Mouse (Mus musculus): ENCODE results near the gene Ppp6r1. TPM values are rescaled to one million over a fixed set of nuclear protein-coding genes. Genes with fewer than 3 reads are reported as not detected.
A peak's percentile ranks its signal among the peaks of the same experiment; 100 is the strongest.

Gene Ppp6r1
- polyA plus RNA-seq, 1 experiment = 58.6 TPM

DNA sequence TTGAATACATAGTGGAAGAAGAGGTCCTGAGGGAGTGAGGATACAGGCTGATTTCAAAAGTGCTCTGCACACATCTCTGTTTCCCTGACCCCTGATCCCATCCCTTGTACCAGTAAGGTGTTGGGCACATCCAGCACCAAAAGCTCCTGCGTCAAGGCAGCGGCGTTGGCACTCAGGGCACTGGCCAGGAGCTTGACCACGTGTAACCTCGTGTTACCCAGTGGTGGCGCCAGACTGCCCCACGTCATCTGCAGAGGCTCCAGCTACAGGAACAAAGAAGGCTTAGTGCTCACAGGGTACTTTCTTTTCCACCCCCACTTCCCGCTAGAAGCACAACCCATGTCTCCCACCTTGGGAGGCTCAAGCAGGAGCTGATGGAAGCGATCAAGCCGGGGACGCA lies 17.7 kb downstream of the Ppp6r1 start:
- Histone ChIP-seq H3K9ac (ENCODE audit: low read depth, poor library complexity, severe bottlenecking) (no peak overlapping the region), H3K9me3 (replicated peaks; ENCODE audit: control insufficient read depth, insufficient read depth, low read length, poor library complexity, severe bottlenecking) (no peaks in the 10 kb centered on the region), H3K27ac (ENCODE audit: insufficient read depth, low read length) (no peak overlapping the region), H3K4me1 (ENCODE audit: control insufficient read depth, insufficient read depth, low read length) (no peaks in the 10 kb centered on the region), H3K36me3 (ENCODE audit: control insufficient read depth, insufficient read depth, low read length, poor library complexity, severe bottlenecking) (peaks cover 10% of the 10 kb centered on the region), H3K4me3 (ENCODE audit: low read depth, low read length) (no peak overlapping the region), H3K27me3 (ENCODE audit: control insufficient read depth, insufficient read depth, low read length, poor library complexity, severe bottlenecking) (no peaks in the 10 kb centered on the region)
- TF ChIP-seq EP300 (IDR thresholded peaks at IDR 0.05; ENCODE audit: insufficient read depth, low read depth, low read length) = no peak
- no peak for TF ChIP-seq POLR2A (IDR thresholded peaks at IDR 0.05; ENCODE audit: insufficient read depth, low read length)
- peak; percentile 27 for TF ChIP-seq CTCF (IDR thresholded peaks at IDR 0.05; ENCODE audit: low read depth, low read length)

DNA sequence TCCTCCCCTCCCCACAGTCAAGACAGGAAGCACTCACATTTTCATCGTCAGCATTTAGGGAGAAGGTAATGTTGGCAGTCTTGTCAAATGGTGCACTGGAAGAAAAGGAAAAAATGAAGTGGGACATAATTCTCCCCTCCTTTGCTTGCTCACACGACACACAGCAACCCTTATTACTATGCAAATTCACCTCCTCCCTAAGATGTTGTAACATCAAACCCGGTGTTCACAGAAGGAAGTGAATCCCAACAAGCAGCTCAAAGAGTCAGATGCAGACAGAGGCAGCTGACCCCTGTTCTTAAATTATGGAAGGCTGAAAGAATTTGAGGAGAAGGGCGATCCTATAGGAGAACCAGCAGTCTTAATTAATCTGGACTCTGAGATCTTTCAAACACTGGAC lies 22.6 kb downstream of the Ppp6r1 start:
- no peak for TF ChIP-seq EP300 (IDR thresholded peaks at IDR 0.05; ENCODE audit: insufficient read depth, low read depth, low read length)
- no peak for TF ChIP-seq CTCF (IDR thresholded peaks at IDR 0.05; ENCODE audit: low read depth, low read length)
- TF ChIP-seq POLR2A (IDR thresholded peaks at IDR 0.05; ENCODE audit: insufficient read depth, low read length) = no peak
- Histone ChIP-seq H3K36me3 (ENCODE audit: control insufficient read depth, insufficient read depth, low read length, poor library complexity, severe bottlenecking) (peaks cover 11% of the 10 kb centered on the region; the same call in 1 of the 2 replicates), H3K27me3 (ENCODE audit: control insufficient read depth, insufficient read depth, low read length, poor library complexity, severe bottlenecking) (no peaks in the 10 kb centered on the region), H3K9ac (ENCODE audit: low read depth, poor library complexity, severe bottlenecking) (no peak overlapping the region), H3K4me1 (ENCODE audit: control insufficient read depth, insufficient read depth, low read length) (no peaks in the 10 kb centered on the region), H3K27ac (ENCODE audit: insufficient read depth, low read length) (no peak overlapping the region), H3K9me3 (replicated peaks; ENCODE audit: control insufficient read depth, insufficient read depth, low read length, poor library complexity, severe bottlenecking) (no peaks in the 10 kb centered on the region), H3K4me3 (ENCODE audit: low read depth, low read length) (no peak overlapping the region)

DNA sequence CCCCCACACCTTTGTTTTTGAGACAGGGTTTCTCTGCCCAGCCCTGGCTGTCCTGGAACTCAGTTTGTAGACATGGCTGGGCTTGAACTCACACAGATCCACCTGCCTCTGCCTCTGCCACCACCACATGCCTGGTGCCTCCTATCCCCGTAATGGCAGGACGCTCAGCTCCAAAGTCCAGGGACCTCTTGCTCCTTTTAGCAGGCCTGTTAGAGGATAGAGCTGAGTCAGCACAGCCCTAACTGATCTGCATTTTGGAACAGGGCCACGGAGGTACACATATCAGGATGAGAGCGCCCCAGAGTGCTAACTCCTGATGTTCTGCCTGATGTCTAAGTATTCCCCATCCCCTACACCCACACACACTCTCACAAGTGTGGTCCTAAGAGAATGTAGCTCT lies 27.8 kb downstream of the Ppp6r1 start, which contains the start of gene Tmem86b:
Gene Tmem86b (minus strand): TSS at position 392 of the 400 bp plus-strand sequence.
- Histone ChIP-seq H3K27me3 (ENCODE audit: control insufficient read depth, insufficient read depth, low read length, poor library complexity, severe bottlenecking) (no peaks in the 10 kb centered on the region), H3K27ac (ENCODE audit: insufficient read depth, low read length) (no peak within 1 kb of the TSS), H3K9ac (ENCODE audit: low read depth, poor library complexity, severe bottlenecking) (no peak within 1 kb of the TSS), H3K36me3 (ENCODE audit: control insufficient read depth, insufficient read depth, low read length, poor library complexity, severe bottlenecking) (peaks cover 10% of the 10 kb centered on the region; the same call in 1 of the 2 replicates), H3K4me1 (ENCODE audit: control insufficient read depth, insufficient read depth, low read length) (no peaks in the 10 kb centered on the region), H3K9me3 (replicated peaks; ENCODE audit: control insufficient read depth, insufficient read depth, low read length, poor library complexity, severe bottlenecking) (no peaks in the 10 kb centered on the region), H3K4me3 (ENCODE audit: low read depth, low read length) (no peak within 1 kb of the TSS)
- no peak for TF ChIP-seq POLR2A (IDR thresholded peaks at IDR 0.05; ENCODE audit: insufficient read depth, low read length)
- no peak for TF ChIP-seq CTCF (IDR thresholded peaks at IDR 0.05; ENCODE audit: low read depth, low read length)
- no peak for TF ChIP-seq EP300 (IDR thresholded peaks at IDR 0.05; ENCODE audit: insufficient read depth, low read depth, low read length)

DNA sequence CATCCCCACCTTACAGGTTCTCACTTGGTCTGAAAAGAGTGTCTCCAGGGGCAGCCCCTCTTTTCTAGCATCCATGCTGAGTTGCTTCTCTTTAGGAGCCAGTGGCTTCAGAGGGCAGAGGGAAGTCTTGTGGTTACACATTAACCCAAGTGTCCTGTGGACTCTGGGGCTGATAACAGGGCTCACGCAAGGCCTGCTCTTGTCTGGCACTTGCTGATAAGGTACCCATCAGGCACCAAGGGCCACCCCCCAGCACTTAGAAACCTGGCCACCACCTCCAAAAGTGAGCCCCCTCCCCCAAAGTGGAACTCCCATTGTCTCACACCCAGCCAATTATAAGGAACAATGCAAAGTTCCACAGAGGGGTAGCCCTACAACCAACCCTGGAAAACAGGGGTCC lies 28.6 kb downstream of the Ppp6r1 start:
- Histone ChIP-seq H3K9ac (ENCODE audit: low read depth, poor library complexity, severe bottlenecking) (no peak overlapping the region), H3K4me3 (ENCODE audit: low read depth, low read length) (no peak overlapping the region), H3K27me3 (ENCODE audit: control insufficient read depth, insufficient read depth, low read length, poor library complexity, severe bottlenecking) (no peaks in the 10 kb centered on the region), H3K36me3 (ENCODE audit: control insufficient read depth, insufficient read depth, low read length, poor library complexity, severe bottlenecking) (peaks cover 10% of the 10 kb centered on the region; the same call in 1 of the 2 replicates), H3K27ac (ENCODE audit: insufficient read depth, low read length) (no peak overlapping the region), H3K9me3 (replicated peaks; ENCODE audit: control insufficient read depth, insufficient read depth, low read length, poor library complexity, severe bottlenecking) (no peaks in the 10 kb centered on the region), H3K4me1 (ENCODE audit: control insufficient read depth, insufficient read depth, low read length) (no peaks in the 10 kb centered on the region)
- no peak for TF ChIP-seq POLR2A (IDR thresholded peaks at IDR 0.05; ENCODE audit: insufficient read depth, low read length)
- TF ChIP-seq EP300 (IDR thresholded peaks at IDR 0.05; ENCODE audit: insufficient read depth, low read depth, low read length) = no peak
- no peak for TF ChIP-seq CTCF (IDR thresholded peaks at IDR 0.05; ENCODE audit: low read depth, low read length)

DNA sequence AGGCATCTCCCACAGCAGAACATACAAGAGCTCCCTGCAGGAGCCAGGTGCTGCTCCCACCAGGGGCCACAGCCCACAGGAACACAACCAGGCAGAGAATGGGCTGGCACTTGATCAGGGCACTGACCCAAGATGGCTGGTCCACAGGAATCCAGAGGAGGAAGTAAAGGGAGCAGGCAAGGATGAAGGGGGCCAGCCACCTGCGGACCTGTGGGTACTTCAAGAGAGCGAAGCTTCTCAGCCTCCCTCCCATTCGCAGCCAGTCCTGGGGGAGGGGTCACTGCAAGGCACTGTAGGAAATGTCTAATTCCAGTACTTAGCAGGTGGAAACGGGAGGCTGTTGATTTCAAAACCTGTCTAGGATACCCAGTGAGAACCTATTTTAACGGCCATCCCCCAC lies 29.2 kb downstream of the Ppp6r1 start:
- TF ChIP-seq CTCF (IDR thresholded peaks at IDR 0.05; ENCODE audit: low read depth, low read length) (no peak), POLR2A (IDR thresholded peaks at IDR 0.05; ENCODE audit: insufficient read depth, low read length) (no peak), EP300 (IDR thresholded peaks at IDR 0.05; ENCODE audit: insufficient read depth, low read depth, low read length) (no peak)
- H3K4me1 ChIP-seq (ENCODE audit: control insufficient read depth, insufficient read depth, low read length) = no peaks in the 10 kb centered on the region
- peaks cover 10% of the 10 kb centered on the region; the same call in 1 of the 2 replicates for H3K36me3 ChIP-seq (ENCODE audit: control insufficient read depth, insufficient read depth, low read length, poor library complexity, severe bottlenecking)
- H3K27ac ChIP-seq (ENCODE audit: insufficient read depth, low read length) = no peak overlapping the region
- no peaks in the 10 kb centered on the region for H3K27me3 ChIP-seq (ENCODE audit: control insufficient read depth, insufficient read depth, low read length, poor library complexity, severe bottlenecking)
- H3K4me3 ChIP-seq (ENCODE audit: low read depth, low read length) = no peak overlapping the region
- no peak overlapping the region for H3K9ac ChIP-seq (ENCODE audit: low read depth, poor library complexity, severe bottlenecking)
- H3K9me3 ChIP-seq (replicated peaks; ENCODE audit: control insufficient read depth, insufficient read depth, low read length, poor library complexity, severe bottlenecking) = no peaks in the 10 kb centered on the region

DNA sequence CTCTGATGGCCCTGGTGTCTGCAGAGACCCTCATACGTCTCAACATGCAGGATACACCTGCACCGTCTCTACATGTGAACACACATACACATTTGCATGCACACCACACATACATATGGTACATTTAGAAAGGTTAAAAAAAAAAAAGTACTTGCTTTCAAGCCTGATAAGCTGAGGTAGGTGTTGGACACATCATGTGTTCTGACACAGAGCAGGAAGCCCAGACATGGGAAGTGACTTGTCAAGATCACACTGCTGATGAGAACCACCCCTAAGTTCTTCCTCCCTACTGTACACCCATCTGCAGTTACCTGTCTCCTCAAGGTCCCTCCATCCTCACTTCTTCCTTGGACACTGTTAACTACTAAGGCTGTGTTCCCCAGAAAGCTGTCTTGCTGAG lies 32.9 kb downstream of the Ppp6r1 start:
- no peaks in the 10 kb centered on the region for H3K4me1 ChIP-seq (ENCODE audit: control insufficient read depth, insufficient read depth, low read length)
- no peak overlapping the region for H3K4me3 ChIP-seq (ENCODE audit: low read depth, low read length)
- H3K27ac ChIP-seq (ENCODE audit: insufficient read depth, low read length) = no peak overlapping the region
- H3K9me3 ChIP-seq (replicated peaks; ENCODE audit: control insufficient read depth, insufficient read depth, low read length, poor library complexity, severe bottlenecking) = no peaks in the 10 kb centered on the region
- TF ChIP-seq EP300 (IDR thresholded peaks at IDR 0.05; ENCODE audit: insufficient read depth, low read depth, low read length) (no peak), CTCF (IDR thresholded peaks at IDR 0.05; ENCODE audit: low read depth, low read length) (no peak), POLR2A (IDR thresholded peaks at IDR 0.05; ENCODE audit: insufficient read depth, low read length) (no peak)
- H3K27me3 ChIP-seq (ENCODE audit: control insufficient read depth, insufficient read depth, low read length, poor library complexity, severe bottlenecking) = no peaks in the 10 kb centered on the region
- no peak overlapping the region for H3K9ac ChIP-seq (ENCODE audit: low read depth, poor library complexity, severe bottlenecking)
- 0 out of 2 replicates have a peak, but pooled peaks cover 2% of the 10 kb centered on the region for H3K36me3 ChIP-seq (ENCODE audit: control insufficient read depth, insufficient read depth, low read length, poor library complexity, severe bottlenecking)
